Mouse (Mus musculus): ENCODE data around the gene Cyfip2.
"Not testable (repeated sequence)": the region's sequence is repeated elsewhere in the genome, so short reads cannot be mapped to it uniquely, and the experiment has no call there.

The Cyfip2 gene

GRCm38 (mm10) chr11:46194175-46194574 is 118.5 kb downstream of the Cyfip2 start:
- no peak for DNase-seq (ENCODE audit: low spot score)

- no peak for DNase-seq (ENCODE audit: low spot score)
Measured at GRCm38 (mm10) chr11:46188283-46188682, 124.4 kb downstream of the Cyfip2 start.

- no peak for DNase-seq (ENCODE audit: low spot score)
Measured at GRCm38 (mm10) chr11:46185486-46185885, 127.2 kb downstream of the Cyfip2 start.

DNA sequence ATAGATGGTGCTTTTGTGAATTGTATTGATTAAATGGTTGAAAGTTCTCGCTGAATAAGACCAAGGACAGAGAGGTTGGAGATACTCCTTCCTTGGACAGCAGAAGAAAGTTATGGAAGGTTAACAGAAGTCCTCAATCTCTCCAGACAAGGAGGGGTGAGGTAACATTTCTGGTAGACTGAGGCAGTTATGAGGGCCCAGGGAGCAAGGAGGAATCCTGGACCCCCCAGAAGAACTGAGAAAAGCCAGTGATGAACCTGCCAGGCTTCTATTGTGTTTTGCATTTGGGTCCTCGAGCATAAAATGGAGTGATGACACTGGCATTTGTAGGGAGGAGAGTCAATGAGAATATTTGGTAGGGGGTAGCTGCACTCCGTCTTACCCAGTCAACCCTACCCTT is 127.7 kb downstream of the Cyfip2 start:
- DNase-seq (ENCODE audit: low spot score): no peak

DNA sequence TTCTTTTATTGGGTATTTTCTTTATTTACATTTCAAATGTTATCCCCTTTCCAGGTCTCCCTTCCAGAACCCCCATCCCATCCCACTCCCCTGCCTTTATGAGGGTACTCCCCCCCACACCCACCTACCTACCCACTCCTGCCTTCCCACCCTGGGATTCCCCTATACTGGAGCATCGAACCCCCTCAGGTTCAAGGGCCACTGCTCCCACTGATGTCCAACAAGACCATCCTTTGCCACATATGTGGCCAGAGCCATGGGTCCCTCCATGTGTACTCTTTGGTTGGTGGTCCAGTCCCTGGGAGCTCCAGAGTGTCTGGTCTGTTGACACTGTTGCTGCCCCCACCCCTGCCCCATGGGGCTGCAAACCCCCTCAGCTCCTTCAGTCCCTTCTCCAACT is 130.6 kb downstream of the Cyfip2 start:
- not testable (repeated sequence) for DNase-seq (ENCODE audit: low spot score)

DNA sequence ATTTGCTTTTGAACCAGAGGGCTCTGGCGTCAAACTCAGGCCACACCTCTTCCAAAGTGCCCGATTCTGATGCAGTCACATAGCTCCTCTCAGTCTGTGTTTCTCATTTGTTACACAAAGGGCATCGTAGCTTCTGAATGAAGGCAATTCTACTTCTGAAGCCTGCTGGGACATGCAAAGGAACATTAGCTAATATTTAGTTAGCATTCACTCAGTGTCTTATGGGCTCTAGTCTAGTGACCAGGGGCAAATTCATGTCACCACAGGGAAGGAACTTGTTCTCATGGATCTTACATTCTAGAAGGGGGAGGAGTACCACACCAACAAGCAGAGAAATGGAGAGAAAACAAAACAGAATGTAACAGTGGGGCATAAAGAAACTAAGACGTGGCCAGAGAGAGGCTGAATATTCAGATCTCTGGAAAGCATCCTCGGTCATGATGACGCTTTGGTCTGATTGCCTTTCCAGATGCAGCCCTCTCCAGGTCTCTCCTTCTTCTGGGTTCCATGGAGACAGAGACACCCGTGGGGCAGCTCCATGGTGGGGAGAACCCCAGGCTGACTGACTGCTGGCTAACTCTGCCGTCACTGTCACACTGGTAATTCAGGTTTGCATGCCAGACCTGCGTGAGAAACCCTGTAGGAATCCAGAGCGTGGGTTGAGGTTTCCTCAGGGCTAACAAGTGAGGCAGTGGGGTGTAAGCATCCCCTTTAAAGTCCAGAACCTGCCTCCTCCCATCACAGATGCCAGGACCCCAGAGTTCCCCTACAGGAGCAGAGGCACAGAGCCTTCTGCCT is 135.2 kb downstream of the Cyfip2 start:
- no peak for DNase-seq (ENCODE audit: low spot score)

DNA sequence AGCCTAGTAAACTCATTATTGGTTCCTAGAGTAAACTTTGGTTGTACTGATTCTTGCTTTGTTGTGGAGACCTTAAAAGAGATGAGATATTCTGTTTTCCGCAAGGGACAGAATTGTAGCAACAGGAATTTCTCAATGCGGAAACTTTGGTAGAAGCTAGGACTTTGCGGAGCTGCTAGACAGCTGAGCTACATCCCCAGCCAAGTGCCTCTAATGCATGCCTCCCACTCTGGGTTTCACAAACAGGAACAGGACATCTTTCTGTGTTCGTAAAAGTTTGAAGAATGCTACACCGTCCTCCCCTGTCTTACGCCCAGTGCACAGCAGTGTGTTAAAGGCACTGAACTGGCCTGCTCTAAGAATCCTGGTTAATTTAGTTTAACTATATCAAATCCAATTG is 136.5 kb downstream of the Cyfip2 start:
- no peak for DNase-seq (ENCODE audit: low spot score)

GRCm38 (mm10) chr11:46172128-46172527 is 140.5 kb downstream of the Cyfip2 start:
- DNase-seq (ENCODE audit: low spot score): no peak

DNA sequence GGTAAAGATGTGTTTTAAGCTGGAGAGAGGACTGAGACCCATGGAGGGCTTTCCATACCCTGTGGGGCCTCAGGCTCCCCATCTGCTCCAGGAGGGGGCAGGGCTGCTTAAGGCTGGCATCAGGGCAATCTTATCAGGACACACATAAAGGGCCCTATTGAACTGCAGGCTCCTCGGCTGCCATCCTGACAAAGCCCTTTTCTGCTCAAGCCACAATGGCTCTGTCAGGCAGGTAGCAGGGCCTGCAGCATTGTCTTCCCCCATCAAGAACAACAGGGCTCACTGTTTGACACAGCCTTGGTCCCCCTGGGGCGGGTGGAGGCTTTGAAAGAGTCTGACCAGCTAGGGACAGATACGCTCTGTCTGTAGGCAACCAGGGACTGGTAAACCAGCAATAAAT is 142.8 kb downstream of the Cyfip2 start:
- peak; percentile 6 for DNase-seq (ENCODE audit: low spot score)

GRCm38 (mm10) chr11:46168506-46168905 is 144.2 kb downstream of the Cyfip2 start:
- DNase-seq (ENCODE audit: low spot score): no peak

- peak; percentile 23 for DNase-seq (ENCODE audit: low spot score)
Measured at GRCm38 (mm10) chr11:46165866-46166585, 146.6 kb downstream of the Cyfip2 start, which contains the start of gene Nipal4. TSS of gene Nipal4 (minus strand) at chr11:46166508.

- DNase-seq (ENCODE audit: low spot score): no peak
Measured at GRCm38 (mm10) chr11:46157462-46157861, 155.2 kb downstream of the Cyfip2 start.

DNA sequence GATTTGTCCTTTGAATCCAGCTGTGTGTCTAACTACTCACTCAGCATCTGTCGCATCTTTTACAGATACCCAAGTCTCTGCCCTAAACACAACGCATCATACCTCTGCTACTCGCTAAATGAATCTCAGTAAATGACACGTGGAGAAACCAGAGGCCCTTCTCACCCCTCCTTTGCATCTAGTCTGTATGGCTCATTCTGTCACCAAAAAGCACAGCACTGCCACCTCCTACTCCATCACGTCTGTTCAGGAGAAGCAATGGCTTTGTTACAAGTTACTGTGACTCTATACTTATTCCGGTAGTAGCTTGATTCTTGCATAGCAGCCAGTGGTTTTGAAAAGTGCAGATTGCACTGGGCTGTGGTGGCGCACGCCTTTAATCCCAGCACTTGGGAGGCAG is 155.7 kb downstream of the Cyfip2 start:
- DNase-seq (ENCODE audit: low spot score): no peak

DNA sequence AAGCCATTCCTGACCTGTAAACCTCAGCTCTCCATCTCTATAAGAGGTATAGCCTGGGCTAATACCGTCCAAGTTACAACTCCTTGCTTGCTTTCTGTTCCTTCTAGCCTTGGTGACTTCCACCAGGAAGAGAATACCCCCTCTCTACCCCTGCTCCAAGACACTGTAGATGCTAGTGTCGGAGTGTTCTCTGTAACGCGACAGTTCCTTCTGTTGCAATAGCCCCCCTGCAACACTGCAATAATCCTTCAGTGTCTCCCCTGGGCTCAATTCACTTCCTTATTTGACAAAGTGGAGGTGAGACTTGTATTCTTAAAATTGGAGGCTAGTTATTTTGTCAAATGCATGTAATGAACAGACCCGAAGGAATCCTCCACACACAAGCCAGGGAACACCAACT is 166.0 kb downstream of the Cyfip2 start:
- DNase-seq (ENCODE audit: low spot score): no peak

- no peak for DNase-seq (ENCODE audit: low spot score)
Measured at GRCm38 (mm10) chr11:46145163-46145875, 167.3 kb downstream of the Cyfip2 start.
